Mouse (Mus musculus): ENCODE data around the gene Gchfr. TPM values are rescaled to one million over a fixed set of nuclear protein-coding genes. Genes with fewer than 3 reads are reported as not detected.

Gene Gchfr
- polyA plus RNA-seq, 1 experiment: not detected

DNA sequence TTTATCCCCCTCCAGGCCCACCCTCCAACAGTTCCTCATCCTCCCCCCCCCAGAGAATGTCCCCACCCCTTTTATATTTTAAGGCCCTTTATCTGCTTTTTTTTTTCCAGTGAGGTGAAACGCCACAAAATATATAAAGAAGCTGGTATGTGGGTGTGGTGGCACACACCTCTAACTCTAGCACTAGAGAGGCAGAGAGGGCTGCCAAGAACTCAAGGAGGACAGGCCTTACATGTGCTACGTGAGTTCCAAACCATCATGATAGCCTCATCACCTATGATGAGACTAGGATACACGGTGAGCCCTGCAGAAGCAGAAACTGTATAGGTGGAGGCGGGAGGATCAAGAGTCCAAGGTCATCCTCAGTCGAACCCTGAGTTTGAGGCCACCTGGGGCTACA, 23.4 kb downstream of the Gchfr start:
- H3K4me1 ChIP-seq (ENCODE audit: control insufficient read depth, insufficient read depth, low read length): peaks cover 3% of the 10 kb centered on the region; the same call in 1 of the 2 replicates
- no peak overlapping the region for H3K27ac ChIP-seq (ENCODE audit: insufficient read depth, low read depth, low read length)
- no peak for TF ChIP-seq CTCF (IDR thresholded peaks at IDR 0.05; ENCODE audit: low read depth, low read length)
- TF ChIP-seq POLR2A (IDR thresholded peaks at IDR 0.05; ENCODE audit: borderline replicate concordance, low read depth, low read length): no peak
- H3K4me3 ChIP-seq (ENCODE audit: insufficient read depth, low read length): no peak overlapping the region

DNA sequence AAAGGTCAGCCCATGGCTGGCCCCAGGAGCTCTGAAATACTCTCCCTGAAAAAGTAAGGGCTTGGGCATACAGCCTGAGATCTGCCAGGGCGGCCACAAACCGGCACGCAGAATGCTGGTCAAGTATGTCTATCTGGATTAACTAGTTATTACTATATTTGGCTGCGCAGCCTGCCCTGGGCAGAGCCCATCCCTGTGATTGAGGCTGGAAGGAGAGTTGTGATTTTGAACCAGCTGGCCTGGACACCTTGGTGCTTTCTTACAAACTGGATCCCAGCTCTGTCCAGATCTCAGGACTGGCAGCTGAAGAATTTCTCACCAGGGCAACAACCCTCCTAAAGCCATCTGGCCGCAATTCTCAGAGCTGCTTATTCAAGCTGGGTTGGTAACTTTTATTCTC, 26.6 kb downstream of the Gchfr start:
- peaks cover under 1% of the 10 kb centered on the region; the same call in 1 of the 2 replicates for H3K4me1 ChIP-seq (ENCODE audit: control insufficient read depth, insufficient read depth, low read length)
- H3K4me3 ChIP-seq (ENCODE audit: insufficient read depth, low read length): no peak overlapping the region
- no peak overlapping the region for H3K27ac ChIP-seq (ENCODE audit: insufficient read depth, low read depth, low read length)
- TF ChIP-seq CTCF (IDR thresholded peaks at IDR 0.05; ENCODE audit: low read depth, low read length) (no peak), POLR2A (IDR thresholded peaks at IDR 0.05; ENCODE audit: borderline replicate concordance, low read depth, low read length) (no peak)

DNA sequence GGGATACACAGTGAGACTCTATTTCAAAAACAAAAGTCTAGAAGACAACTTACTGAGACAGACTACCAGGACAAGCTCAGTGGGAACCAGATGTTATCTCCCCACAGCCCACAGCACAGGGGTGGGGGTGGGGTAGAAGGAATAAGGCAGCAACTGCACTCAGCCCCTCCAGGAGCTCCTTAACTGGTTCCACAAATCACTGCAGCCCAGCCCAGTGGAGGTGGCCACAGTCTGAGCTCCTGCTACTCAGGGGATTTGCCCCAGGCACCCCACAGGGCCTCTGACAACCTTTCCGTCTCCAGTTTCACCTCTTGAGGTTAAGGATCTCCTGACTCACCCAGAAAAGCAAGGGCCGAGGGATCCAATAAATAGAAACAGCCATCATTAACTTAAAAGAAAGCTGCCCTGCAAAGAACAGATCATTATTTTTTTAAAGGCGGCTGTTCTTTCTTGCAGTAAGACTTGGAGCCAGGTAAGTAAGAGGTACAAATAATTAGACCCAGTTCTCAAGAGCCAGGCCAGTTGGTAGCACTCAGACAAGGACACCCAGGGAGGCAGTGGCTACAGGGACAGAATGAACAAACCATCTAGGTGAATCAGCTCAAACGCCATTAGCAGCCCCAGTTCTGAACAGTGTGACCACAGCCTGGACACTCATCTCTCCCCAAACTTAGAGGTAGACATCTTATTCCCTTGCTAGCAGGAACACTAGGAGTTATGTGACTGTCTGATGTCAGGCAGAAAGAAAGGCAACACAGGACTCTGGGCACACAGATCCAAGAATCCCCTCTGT, 28.9 kb downstream of the Gchfr start:
- Histone ChIP-seq H3K4me3 (ENCODE audit: insufficient read depth, low read length) (no peak overlapping the region), H3K4me1 (ENCODE audit: control insufficient read depth, insufficient read depth, low read length) (no peaks in the 10 kb centered on the region), H3K27ac (ENCODE audit: insufficient read depth, low read depth, low read length) (no peak overlapping the region)
- TF ChIP-seq POLR2A (IDR thresholded peaks at IDR 0.05; ENCODE audit: borderline replicate concordance, low read depth, low read length) (no peak), CTCF (IDR thresholded peaks at IDR 0.05; ENCODE audit: low read depth, low read length) (no peak)

DNA sequence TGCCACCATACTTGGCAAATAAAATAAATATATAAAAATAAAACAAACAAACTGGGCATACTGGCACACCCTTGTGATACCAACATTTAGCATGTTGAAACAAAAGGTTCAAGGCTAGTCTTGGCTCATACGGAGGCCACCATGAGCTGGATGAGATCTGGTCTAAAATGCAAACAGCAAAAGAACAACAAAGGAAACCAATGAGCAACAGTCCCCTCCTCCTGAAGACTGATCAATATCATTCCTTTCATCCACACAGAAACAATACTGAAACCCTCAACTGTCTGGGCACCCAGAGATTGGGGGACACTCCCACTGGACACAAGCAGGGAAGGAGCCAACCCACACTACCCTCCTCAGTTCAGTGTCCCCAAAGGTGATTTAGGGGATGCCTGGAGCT, 29.9 kb downstream of the Gchfr start:
- Histone ChIP-seq H3K27ac (ENCODE audit: insufficient read depth, low read depth, low read length) (no peak overlapping the region), H3K4me1 (ENCODE audit: control insufficient read depth, insufficient read depth, low read length) (peaks cover under 1% of the 10 kb centered on the region; the same call in 1 of the 2 replicates), H3K4me3 (ENCODE audit: insufficient read depth, low read length) (no peak overlapping the region)
- TF ChIP-seq POLR2A (IDR thresholded peaks at IDR 0.05; ENCODE audit: borderline replicate concordance, low read depth, low read length) (no peak), CTCF (IDR thresholded peaks at IDR 0.05; ENCODE audit: low read depth, low read length) (no peak)

DNA sequence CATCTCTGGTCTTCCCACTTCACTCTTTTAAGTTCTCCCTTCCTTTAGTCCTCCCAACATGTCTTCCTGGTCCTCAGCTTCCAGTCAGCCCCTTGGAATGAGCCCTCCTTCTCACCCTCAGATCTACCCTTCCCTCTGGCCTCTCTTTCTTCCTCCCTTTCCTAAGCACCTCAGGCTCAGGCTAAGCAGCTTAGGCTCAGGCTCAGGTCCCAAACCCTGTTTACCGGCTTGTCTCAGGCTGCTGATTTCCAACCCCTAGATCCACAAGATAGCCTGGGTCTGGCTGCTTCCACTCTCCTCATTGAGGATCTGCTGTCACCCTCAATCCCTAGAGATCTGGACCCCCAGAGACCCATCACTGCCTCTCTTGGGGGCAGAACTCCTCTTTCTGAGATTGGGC, 30.5 kb downstream of the Gchfr start:
- peaks cover 6% of the 10 kb centered on the region for H3K4me1 ChIP-seq (ENCODE audit: control insufficient read depth, insufficient read depth, low read length)
- no peak overlapping the region for H3K4me3 ChIP-seq (ENCODE audit: insufficient read depth, low read length)
- no peak overlapping the region for H3K27ac ChIP-seq (ENCODE audit: insufficient read depth, low read depth, low read length)
- no peak for TF ChIP-seq POLR2A (IDR thresholded peaks at IDR 0.05; ENCODE audit: borderline replicate concordance, low read depth, low read length)
- TF ChIP-seq CTCF (IDR thresholded peaks at IDR 0.05; ENCODE audit: low read depth, low read length): no peak

DNA sequence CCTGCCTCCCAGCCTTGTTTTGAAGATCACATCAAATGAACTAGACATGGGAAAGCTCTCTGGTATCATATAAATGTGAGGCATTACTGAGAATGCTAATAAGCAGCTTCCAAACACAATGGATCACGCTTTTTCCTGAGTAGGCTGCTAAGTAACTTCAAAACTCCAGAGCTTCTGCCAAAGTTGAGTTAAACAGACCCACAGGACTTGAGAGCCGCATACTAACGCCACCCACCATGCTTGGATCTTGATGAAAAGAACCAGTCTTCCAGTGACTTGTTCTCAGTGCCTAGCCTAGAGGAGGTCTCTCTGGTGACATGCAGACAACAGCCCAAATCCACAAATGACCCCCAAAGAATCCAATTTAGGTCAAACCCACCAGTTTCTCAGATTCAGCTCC, 31.4 kb downstream of the Gchfr start:
- Histone ChIP-seq H3K4me1 (ENCODE audit: control insufficient read depth, insufficient read depth, low read length) (peaks cover 14% of the 10 kb centered on the region), H3K27ac (ENCODE audit: insufficient read depth, low read depth, low read length) (no peak overlapping the region), H3K4me3 (ENCODE audit: insufficient read depth, low read length) (no peak overlapping the region)
- TF ChIP-seq POLR2A (IDR thresholded peaks at IDR 0.05; ENCODE audit: borderline replicate concordance, low read depth, low read length): no peak
- TF ChIP-seq CTCF (IDR thresholded peaks at IDR 0.05; ENCODE audit: low read depth, low read length): no peak

DNA sequence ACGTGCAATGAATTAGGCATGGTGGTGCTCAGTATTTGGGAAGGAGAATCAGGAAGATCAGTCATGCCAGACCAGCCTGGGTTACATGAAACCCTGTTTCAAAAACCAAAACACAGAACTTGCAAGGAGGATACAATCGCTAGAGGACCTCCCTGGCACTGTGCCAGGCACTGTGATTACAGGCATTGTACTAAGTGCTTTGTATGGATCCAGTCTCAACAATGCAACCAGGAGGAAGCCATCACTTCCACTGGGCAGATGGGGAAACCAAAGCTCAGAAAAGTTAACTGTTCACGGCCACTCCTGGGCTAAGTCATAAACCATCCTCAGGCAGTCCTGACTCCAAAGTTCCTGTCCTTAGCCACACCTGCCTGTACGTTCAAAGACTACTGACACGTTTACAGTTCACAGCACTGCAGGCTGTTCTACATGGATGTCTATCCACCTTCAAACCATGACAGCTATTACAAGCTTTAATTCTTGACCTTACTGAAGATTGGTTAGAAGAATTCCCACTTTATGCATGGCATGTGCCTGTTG, 35.4 kb downstream of the Gchfr start:
- TF ChIP-seq CTCF (IDR thresholded peaks at IDR 0.05; ENCODE audit: low read depth, low read length) (no peak), POLR2A (IDR thresholded peaks at IDR 0.05; ENCODE audit: borderline replicate concordance, low read depth, low read length) (no peak)
- no peak overlapping the region for H3K4me3 ChIP-seq (ENCODE audit: insufficient read depth, low read length)
- H3K4me1 ChIP-seq (ENCODE audit: control insufficient read depth, insufficient read depth, low read length): peaks cover 18% of the 10 kb centered on the region
- no peak overlapping the region for H3K27ac ChIP-seq (ENCODE audit: insufficient read depth, low read depth, low read length)

DNA sequence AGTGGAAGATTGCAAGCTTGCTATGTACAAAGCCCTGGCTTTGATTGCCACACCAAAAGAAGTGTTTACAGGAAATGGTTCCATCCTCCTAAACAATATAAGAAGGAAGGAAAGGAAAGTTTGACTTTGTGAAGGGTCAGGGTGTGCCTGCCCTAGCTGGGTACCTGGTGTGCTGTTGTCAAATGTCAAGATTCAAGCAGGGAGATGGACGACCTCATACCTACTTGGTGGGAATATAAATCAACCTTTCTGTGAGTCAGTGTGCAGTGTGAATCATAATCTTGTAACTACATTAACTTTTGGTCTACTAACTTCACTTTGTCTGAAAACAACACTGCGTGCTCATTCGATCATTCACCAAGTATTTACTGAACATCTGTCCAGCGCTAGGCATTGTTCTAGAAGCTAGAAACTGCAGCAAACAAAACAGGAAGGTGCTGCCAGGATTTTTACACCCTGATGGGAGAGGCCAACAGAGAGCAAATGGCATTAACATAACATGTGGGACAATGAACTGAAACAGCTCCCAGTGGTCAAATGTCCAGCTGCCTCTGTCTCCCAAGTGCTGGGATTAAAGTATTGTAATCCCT, 36.4 kb downstream of the Gchfr start:
- Histone ChIP-seq H3K4me1 (ENCODE audit: control insufficient read depth, insufficient read depth, low read length) (peaks cover 18% of the 10 kb centered on the region), H3K27ac (ENCODE audit: insufficient read depth, low read depth, low read length) (no peak overlapping the region), H3K4me3 (ENCODE audit: insufficient read depth, low read length) (no peak overlapping the region)
- TF ChIP-seq CTCF (IDR thresholded peaks at IDR 0.05; ENCODE audit: low read depth, low read length) (no peak), POLR2A (IDR thresholded peaks at IDR 0.05; ENCODE audit: borderline replicate concordance, low read depth, low read length) (no peak)

DNA sequence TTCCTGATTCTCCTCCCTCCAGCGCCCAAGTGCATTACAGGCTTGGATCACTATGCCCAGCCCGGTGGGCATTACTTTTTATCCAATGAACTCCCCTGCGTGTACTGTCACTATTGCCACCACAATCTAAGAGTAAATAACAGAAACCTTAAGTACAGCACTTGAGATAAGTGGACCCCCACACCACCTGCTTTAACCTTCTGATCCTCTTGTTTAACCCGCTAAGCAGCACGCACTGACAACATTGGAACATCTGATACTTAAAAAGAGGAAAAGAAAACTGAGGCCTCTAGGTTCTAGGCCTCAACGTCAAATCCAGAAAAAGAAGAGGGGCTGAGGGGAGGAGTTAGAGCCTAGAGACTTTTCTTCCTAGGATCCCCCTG, 40.4 kb downstream of the Gchfr start:
- TF ChIP-seq POLR2A (IDR thresholded peaks at IDR 0.05; ENCODE audit: borderline replicate concordance, low read depth, low read length) (no peak), CTCF (IDR thresholded peaks at IDR 0.05; ENCODE audit: low read depth, low read length) (no peak)
- peaks cover 19% of the 10 kb centered on the region for H3K4me1 ChIP-seq (ENCODE audit: control insufficient read depth, insufficient read depth, low read length)
- peak overlapping the region; percentile 88 for H3K4me3 ChIP-seq (ENCODE audit: insufficient read depth, low read length)
- peak overlapping the region; percentile 87 for H3K27ac ChIP-seq (ENCODE audit: insufficient read depth, low read depth, low read length)

Data from bone marrow macrophage, adult 2 months (primary cell).